Mouse (Mus musculus) limb, embryonic 12.5 days (tissue): ENCODE results near the gene Cdipt. TPM values are rescaled to one million over a fixed set of nuclear protein-coding genes. Genes with fewer than 3 reads are reported as not detected.

Experiments used
- ATAC-seq: fragments of 200-750 bp; cut with Nextera tagmentation; 2 replicates; pipeline ENCODE4 v1.8.0; 2017; ENCODE audit warnings: low read depth, moderate TSS enrichment; ENCODE audit not compliant: insufficient number of reproducible peaks, insufficient read depth, low FRiP score, low TSS enrichment
- H3K27ac ChIP-seq: fragments of 300-500 bp; sonication (generic); 2 replicates; pipeline ENCODE4 v1.5.1; 2016; ENCODE audit warnings: mild to moderate bottlenecking, moderate library complexity
- H3K27me3 ChIP-seq: fragments of 300-500 bp; sonication (generic); 2 replicates; pipeline ENCODE4 v1.6.1; 2016; ENCODE audit warnings: mild to moderate bottlenecking, moderate library complexity
- H3K36me3 ChIP-seq: fragments of 300-500 bp; sonication (generic); 2 replicates; pipeline ENCODE4 v1.6.1; 2016; ENCODE audit warnings: mild to moderate bottlenecking, moderate library complexity
- H3K4me1 ChIP-seq: fragments of 300-500 bp; sonication (generic); replicated peaks from 2 replicates; pipeline ENCODE4 v1.6.1; 2016
- H3K4me2 ChIP-seq: fragments of 300-500 bp; sonication (generic); 2 replicates; pipeline ENCODE4 v1.6.1; 2016; ENCODE audit warnings: mild to moderate bottlenecking, moderate library complexity
- H3K4me3 ChIP-seq: fragments of 300-500 bp; sonication (generic); replicated peaks from 2 replicates; pipeline ENCODE4 v1.5.1; 2016; ENCODE audit warnings: mild to moderate bottlenecking
- H3K9ac ChIP-seq: fragments of 300-500 bp; sonication (generic); replicated peaks from 2 replicates; pipeline ENCODE4 v1.6.1; 2016; ENCODE audit warnings: mild to moderate bottlenecking, moderate library complexity
- H3K9me3 ChIP-seq: fragments of 300-500 bp; sonication (generic); 2 replicates; pipeline ENCODE4 v1.6.1; 2016; ENCODE audit warnings: mild to moderate bottlenecking, moderate library complexity
- WGBS: fragments of 180-500 bp; shearing (Covaris S2); methylation state at CpG from one replicate; pipeline ENCODE4 v1.1.7; 2016; 5-methylcytosine and 5-hydroxymethylcytosine counted together
- polyA plus RNA-seq: library from polyadenylated mRNA; unstranded; fragments of >200 nt; fragmentation: Nextera tagmentation; extraction: Ambion mirVana; gene quantifications from 2 replicates; pipeline ENCODE4 v1.2.1, GENCODE M21; 2016

Cdipt gene
- polyA plus RNA-seq, 1 experiment from 2014 or later: 76.5 TPM

DNA sequence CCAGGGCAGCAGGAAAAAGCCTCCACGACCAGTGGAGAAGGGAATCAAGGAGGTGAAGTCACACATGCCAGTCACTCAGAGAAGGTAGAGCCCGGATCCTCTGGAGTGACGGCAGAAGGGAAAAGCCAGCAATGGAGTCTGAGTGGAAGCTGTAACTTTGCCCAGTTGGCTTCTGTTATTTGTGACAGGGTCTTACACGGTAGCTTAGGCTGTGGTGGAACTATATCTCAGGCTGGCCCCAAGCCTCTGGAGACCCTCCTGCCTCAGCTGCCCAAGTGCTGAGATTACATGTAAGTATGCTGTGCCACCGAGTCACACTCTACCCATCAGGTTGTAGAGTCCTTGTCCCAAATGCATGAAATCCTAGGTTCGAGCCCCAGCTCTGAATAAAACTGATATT lies 37.7 kb downstream of the Cdipt start:
- Histone ChIP-seq H3K27ac (no peak overlapping the region), H3K4me1 (peaks cover 32% of the 10 kb centered on the region), H3K27me3 (no peaks in the 10 kb centered on the region), H3K36me3 (peaks cover 38% of the 10 kb centered on the region), H3K4me2 (no peak overlapping the region), H3K9me3 (no peaks in the 10 kb centered on the region), H3K4me3 (no peak overlapping the region), H3K9ac (no peak overlapping the region)
- 93% methylated on average over 6 of the region's 6 CpGs for WGBS
- ATAC-seq: no peak

DNA sequence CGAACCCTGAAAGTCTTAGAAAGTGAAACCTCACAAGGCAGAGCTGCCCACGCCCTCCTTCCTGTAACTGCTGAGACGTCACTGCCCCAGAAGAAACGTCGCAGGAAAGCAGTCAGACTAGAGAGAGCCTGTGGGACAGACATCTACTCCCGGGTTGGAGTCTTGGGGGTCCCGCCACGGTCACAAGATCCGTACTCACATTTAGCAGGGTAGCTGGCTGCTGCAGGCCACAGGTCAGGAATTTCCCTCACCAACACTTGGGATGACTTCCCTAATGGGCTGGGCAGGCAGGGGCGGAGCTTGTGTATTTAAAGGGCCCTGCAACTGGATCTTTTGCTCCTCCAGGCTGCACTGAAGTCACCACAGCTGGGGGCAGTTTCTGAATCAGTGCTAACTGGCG lies 38.6 kb downstream of the Cdipt start, which contains the start of gene Mvp:
Gene Mvp (minus strand): TSS at position 302 of the 400 bp plus-strand sequence.
- peaks cover 42% of the 10 kb centered on the region for H3K36me3 ChIP-seq
- no peaks in the 10 kb centered on the region for H3K27me3 ChIP-seq
- H3K4me1 ChIP-seq: peaks cover 41% of the 10 kb centered on the region
- peak within 1 kb of the TSS; percentile 92 for H3K4me2 ChIP-seq
- peak within 1 kb of the TSS; percentile 9; the same call in 1 of the 2 replicates for H3K9ac ChIP-seq
- peak within 1 kb of the TSS; percentile 68 for H3K4me3 ChIP-seq
- 0 out of 2 replicates have a peak within 1 kb of the TSS, but pooled peaks have one; percentile 41 for H3K27ac ChIP-seq
- no peaks in the 10 kb centered on the region for H3K9me3 ChIP-seq
- 47% methylated on average over 11 of the region's 11 CpGs for WGBS
- no peak for ATAC-seq

DNA sequence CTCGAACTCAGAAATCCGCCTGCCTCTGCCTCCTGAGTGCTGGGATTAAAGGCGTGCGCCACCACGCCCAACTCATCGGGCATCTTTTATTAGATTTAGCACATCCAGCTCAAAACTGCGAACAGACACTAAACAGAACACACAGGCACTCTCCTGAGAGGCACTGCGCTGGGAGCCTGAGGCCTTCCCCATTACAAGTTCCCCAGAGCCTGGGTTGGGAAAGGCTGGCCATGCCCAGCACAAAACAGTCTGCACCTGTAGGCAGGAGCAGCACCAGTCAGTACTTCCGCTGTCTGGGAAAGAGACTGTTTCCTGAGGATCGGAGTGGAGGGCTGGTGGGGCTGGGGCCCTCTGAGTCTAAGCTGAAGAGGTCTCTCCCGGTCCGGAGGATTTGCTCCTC lies 39.3 kb downstream of the Cdipt start:
- H3K9me3 ChIP-seq: no peaks in the 10 kb centered on the region
- H3K27me3 ChIP-seq: no peaks in the 10 kb centered on the region
- peaks cover 42% of the 10 kb centered on the region for H3K36me3 ChIP-seq
- 91% methylated on average over 12 of the region's 12 CpGs for WGBS
- peak overlapping the region; percentile 68 for H3K4me3 ChIP-seq
- H3K4me1 ChIP-seq: peaks cover 47% of the 10 kb centered on the region
- no peak for ATAC-seq
- H3K4me2 ChIP-seq: peak overlapping the region; percentile 92
- H3K9ac ChIP-seq: no peak overlapping the region; the same call in 1 of the 2 replicates
- H3K27ac ChIP-seq: 0 out of 2 replicates have a peak overlapping the region, but pooled peaks have one; percentile 41

DNA sequence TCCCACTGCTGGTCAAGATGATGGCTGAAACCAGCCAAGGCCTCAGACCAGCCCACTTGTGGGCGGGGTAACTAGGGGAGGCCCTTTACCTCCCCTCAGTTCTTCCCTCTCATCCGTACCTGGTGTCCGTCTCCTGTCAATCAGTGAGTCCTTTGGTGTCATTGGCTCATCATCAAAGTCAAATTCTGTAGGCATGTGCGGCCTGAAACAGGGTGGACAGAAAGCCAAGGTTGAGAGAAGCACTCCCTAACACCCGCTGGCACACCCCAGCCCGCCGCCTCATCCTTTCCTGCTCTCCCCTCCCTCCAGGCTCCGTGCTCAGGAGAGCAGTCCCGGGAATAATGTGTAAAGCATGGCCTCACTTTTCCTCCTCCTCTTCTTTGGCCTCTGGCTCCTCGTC lies 40.4 kb downstream of the Cdipt start:
- peak overlapping the region; percentile 89 for H3K9ac ChIP-seq
- ATAC-seq: no peak
- peaks cover 42% of the 10 kb centered on the region for H3K36me3 ChIP-seq
- H3K4me3 ChIP-seq: peak overlapping the region; percentile 68
- H3K9me3 ChIP-seq: no peaks in the 10 kb centered on the region
- H3K4me1 ChIP-seq: peaks cover 58% of the 10 kb centered on the region
- peak overlapping the region; percentile 92 for H3K4me2 ChIP-seq
- under 1% methylated on average over 10 of the region's 10 CpGs for WGBS
- no peaks in the 10 kb centered on the region for H3K27me3 ChIP-seq
- H3K27ac ChIP-seq: peak overlapping the region; percentile 97

DNA sequence TGATC lies 40.6 kb downstream of the Cdipt start, which contains the start of gene Pagr1b:
Gene Pagr1b (minus strand): TSS at position 4 of the 5 bp plus-strand sequence.
- ATAC-seq: no peak
- Histone ChIP-seq H3K9me3 (no peaks in the 10 kb centered on the region), H3K27ac (peak within 1 kb of the TSS; percentile 97), H3K4me1 (peaks cover 60% of the 10 kb centered on the region), H3K4me3 (peak within 1 kb of the TSS; percentile 68), H3K9ac (peak within 1 kb of the TSS; percentile 89), H3K36me3 (peaks cover 42% of the 10 kb centered on the region), H3K27me3 (no peaks in the 10 kb centered on the region), H3K4me2 (peak within 1 kb of the TSS; percentile 92)

DNA sequence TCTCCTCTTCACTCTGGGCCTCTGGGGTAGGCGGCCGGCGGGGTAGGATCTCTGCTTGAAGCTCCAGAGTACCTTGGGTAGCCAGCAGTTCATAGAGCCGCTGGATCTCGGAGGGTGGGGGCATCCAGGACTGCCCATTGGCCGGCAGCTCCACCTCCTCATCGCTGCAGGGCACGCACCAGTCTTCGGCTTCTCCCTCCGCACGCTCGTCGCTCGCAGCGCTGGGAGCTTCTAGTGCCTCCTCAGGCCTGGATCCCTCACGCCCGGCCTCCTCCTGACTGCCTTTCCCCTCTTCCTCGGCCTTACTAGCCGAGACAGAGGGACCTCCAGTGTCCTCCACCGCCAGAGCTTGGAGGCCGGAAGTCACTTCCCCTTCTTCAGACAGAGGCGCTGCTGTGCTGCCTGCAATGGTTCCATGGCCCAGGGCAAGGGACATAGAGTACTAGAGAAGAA lies 40.8 kb downstream of the Cdipt start:
- Histone ChIP-seq H3K9ac (peak overlapping the region; percentile 89), H3K4me2 (peak overlapping the region; percentile 92), H3K36me3 (peaks cover 43% of the 10 kb centered on the region), H3K9me3 (no peaks in the 10 kb centered on the region), H3K4me1 (peaks cover 62% of the 10 kb centered on the region), H3K27me3 (no peaks in the 10 kb centered on the region), H3K4me3 (peak overlapping the region; percentile 68), H3K27ac (peak overlapping the region; percentile 97)
- ATAC-seq: peak; percentile 33; the same call in 1 of the 2 replicates
- WGBS: under 1% methylated on average over 22 of the region's 22 CpGs

DNA sequence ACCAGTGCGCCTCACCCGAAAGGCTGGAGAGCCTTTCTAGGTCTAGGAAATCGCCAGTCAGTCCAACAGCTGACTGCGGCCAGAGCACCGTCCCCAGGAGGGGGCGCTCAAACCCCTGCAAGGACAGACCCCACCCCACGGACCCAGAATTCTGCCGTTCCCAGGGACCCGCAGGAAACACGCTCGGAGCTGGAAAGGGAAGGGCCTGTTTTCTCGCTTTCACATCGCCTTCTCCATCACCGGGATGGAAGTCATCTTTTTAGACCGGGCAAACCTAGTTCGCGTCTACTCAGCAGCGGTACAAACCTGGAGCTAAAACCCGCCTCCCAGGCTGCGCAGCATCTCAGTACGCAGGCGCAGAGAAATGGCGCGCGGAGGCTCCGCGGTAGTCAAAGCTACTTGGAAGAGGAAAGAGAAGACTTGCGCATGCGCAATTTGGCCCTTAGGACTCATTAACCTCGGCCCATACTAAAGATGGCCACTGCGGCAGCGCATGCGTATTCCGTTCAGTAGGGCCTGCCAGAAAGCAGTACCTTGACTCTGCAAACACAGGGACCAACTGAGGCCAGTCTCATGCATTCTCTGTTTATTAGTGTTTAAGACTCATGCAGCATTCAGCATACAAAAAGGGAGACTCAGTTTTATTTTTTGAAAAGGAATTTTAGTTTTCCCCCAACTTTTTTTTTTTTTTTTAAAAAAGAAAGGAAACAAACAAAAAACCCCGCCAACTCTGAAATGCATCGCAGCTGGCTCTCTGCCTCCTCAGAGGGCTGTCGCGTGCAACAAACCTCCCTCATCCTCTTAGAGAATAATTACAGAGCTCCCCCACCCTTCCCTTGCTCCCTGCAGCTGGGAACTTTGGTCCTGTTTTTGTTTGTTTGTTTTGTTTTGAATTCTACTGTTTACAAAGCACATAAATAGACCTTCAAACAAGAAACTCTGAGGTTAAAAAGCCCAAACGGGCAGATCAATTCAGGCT lies 41.5 kb downstream of the Cdipt start, which contains the start of gene Pagr1a:
Gene Pagr1a (minus strand): TSS at position 382 of the 979 bp plus-strand sequence.
- no peaks in the 10 kb centered on the region for H3K27me3 ChIP-seq
- H3K36me3 ChIP-seq: peaks cover 50% of the 10 kb centered on the region
- H3K9me3 ChIP-seq: no peaks in the 10 kb centered on the region
- H3K27ac ChIP-seq: peak within 1 kb of the TSS; percentile 97
- peaks cover 69% of the 10 kb centered on the region for H3K4me1 ChIP-seq
- H3K9ac ChIP-seq: peak within 1 kb of the TSS; percentile 89
- ATAC-seq: peak; percentile 63
- 3% methylated on average over 39 of the region's 39 CpGs for WGBS
- peak within 1 kb of the TSS; percentile 68 for H3K4me3 ChIP-seq
- H3K4me2 ChIP-seq: peak within 1 kb of the TSS; percentile 92

DNA sequence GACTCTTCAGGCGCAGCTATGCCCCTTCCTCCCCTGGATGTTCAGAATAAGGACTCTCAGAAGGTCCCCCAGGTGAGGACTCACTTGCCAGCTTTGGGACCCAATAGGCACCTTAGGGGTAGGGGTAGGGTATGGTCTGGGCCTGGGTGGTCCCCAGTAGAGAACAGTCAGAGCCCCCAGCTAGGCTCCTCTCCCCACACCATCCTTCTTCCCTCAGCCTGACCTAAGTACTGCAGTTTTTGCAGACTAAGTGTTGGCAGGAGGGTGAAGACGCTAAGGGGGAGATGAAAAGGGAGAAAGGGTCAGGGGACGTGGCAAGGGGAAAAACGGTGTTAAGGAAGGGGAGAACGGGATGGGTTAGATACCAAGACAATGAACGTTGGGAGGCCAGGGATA lies 42.2 kb downstream of the Cdipt start:
- Histone ChIP-seq H3K27me3 (no peaks in the 10 kb centered on the region), H3K36me3 (peaks cover 50% of the 10 kb centered on the region), H3K9me3 (no peaks in the 10 kb centered on the region), H3K4me2 (peak overlapping the region; percentile 92), H3K27ac (peak overlapping the region; percentile 80), H3K9ac (peak overlapping the region; percentile 45; the same call in 1 of the 2 replicates), H3K4me3 (peak overlapping the region; percentile 12; the same call in 1 of the 2 replicates), H3K4me1 (peaks cover 76% of the 10 kb centered on the region)
- no peak for ATAC-seq
- WGBS: 46% methylated on average over 6 of the region's 6 CpGs

DNA sequence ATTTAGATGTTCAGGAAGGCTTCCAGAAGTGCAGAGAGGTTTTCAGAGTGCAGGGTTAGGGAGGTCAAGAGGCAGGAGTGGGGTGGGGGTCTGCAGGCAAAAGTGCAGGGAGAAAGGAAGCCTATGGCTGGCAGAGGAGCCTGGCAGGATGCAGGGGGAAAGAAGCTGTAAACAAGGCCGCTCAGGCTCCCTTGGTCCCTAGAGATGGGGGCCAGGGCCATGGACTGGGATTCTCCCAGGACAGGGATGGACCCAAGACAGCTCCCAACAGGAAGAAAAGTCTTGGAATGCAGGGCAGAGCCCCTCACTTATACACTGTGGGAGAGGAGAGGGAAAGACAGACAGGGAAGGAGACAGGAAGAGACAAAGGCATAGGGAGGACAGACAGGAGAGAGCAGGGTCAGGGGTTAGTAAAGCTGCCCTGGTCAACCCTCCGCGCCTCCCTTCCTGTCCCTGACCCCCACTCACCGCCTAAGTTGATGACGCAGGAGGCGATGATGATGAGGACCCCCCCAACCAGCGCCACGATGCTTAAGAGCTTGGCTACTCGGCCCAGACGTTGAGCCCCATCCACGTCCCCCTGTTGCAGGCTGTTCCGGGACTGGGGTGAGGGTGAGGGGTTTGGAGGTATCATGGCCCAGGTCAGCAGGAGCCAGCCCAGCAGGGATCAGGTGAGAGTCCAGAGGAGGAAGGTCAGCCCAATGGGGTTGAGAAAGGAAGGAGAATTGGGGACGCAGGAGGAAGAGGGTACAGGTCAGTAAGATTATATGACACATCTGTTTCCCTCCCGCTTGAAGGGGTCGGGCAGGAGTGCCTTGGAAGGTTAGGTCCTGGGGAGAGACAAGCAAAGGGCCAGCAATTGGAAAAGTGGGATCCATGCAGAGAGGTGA lies 42.9 kb downstream of the Cdipt start:
- Histone ChIP-seq H3K4me1 (peaks cover 83% of the 10 kb centered on the region), H3K27ac (peak overlapping the region; percentile 92), H3K4me2 (peak overlapping the region; percentile 92), H3K4me3 (peak overlapping the region; percentile 12; the same call in 1 of the 2 replicates), H3K36me3 (peaks cover 50% of the 10 kb centered on the region), H3K9ac (peak overlapping the region; percentile 74; the same call in 1 of the 2 replicates), H3K9me3 (no peaks in the 10 kb centered on the region), H3K27me3 (no peaks in the 10 kb centered on the region)
- ATAC-seq: no peak
- WGBS: 84% methylated on average over 15 of the region's 15 CpGs

DNA sequence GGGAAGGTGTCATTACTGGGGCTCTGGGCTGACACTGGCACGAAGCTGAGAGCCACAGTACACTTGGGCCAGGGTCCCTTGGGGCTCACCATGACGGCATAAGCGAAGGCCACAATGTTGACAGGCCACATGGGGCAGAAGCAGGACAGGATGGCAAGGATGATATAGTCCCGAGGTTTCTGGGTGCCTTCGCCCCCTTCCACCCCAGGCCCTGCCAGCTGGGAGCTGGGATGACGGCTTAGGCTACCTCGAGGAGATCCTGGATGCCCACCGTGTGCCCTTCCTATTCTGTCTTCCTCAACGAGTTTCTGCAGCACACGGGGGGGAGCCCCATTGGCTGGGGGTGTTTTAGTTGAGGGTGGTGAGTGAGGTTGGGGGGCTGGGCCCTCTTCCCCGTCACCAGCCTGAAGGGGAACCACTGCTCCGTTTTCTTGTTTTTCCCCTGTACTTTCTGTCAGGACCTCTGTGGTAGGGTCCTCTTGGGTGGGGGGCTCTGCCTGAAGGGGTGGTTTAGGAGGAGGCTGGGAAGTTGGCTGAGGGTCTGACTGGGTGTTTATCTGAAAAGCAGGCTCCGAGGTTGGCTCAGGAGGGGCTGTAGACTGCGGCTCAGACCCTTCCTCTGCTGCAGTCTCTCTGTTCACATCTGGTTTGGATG lies 43.7 kb downstream of the Cdipt start:
- no peak for ATAC-seq
- H3K4me3 ChIP-seq: peak overlapping the region; percentile 58
- peaks cover 85% of the 10 kb centered on the region for H3K4me1 ChIP-seq
- peak overlapping the region; percentile 92 for H3K27ac ChIP-seq
- peaks cover 50% of the 10 kb centered on the region for H3K36me3 ChIP-seq
- peak overlapping the region; percentile 74; the same call in 1 of the 2 replicates for H3K9ac ChIP-seq
- peak overlapping the region; percentile 92 for H3K4me2 ChIP-seq
- 81% methylated on average over 14 of the region's 14 CpGs for WGBS
- H3K9me3 ChIP-seq: no peaks in the 10 kb centered on the region
- no peaks in the 10 kb centered on the region for H3K27me3 ChIP-seq
